Mouse (Mus musculus): Measurements from ENCODE around the gene Bax. TPM values are rescaled to one million over a fixed set of nuclear protein-coding genes. Genes with fewer than 3 reads are reported as not detected.
A peak's percentile ranks its signal among the peaks of the same experiment; 100 is the strongest.

The Bax gene
- total RNA-seq (2014; rRNA removed) (117 and 131 TPM in 2 replicates), polyA plus RNA-seq (2015; fragmentation: Nextera tagmentation; extraction: Ambion mirVana) (253 and 264 TPM in 2 replicates)

- ATAC-seq (peak; percentile 86), DNase-seq (ENCODE audit: low spot score) (peak; percentile 99)
- Histone ChIP-seq H3K4me2 (ENCODE audit: low read depth, low read length) (peak within 1 kb of the TSS; percentile 93), H3K9me3 (ENCODE audit: low read length) (no peaks in the 10 kb centered on the region), H3K36me3 (ENCODE audit: insufficient read depth, low read length) (peaks cover 13% of the 10 kb centered on the region), H3K4me1 (ENCODE audit: insufficient read depth, low read length) (peaks cover 8% of the 10 kb centered on the region), H3K9ac (replicated peaks; ENCODE audit: low read length) (peak within 1 kb of the TSS; percentile 81), H3K27ac (peak within 1 kb of the TSS; percentile 76), H3K4me3 (ENCODE audit: low read length) (peak within 1 kb of the TSS; percentile 69), H3K27me3 (ENCODE audit: insufficient read depth, low read length) (no peaks in the 10 kb centered on the region)
- peak; percentile 36; the same call in 1 of the 2 replicates for TF ChIP-seq CTCF (IDR thresholded peaks at IDR 0.05; ENCODE audit: low read depth)
- WGBS: under 1% methylated on average over 54 of the region's 58 CpGs
These were observed at the start of gene Bax for GRCm38 (mm10) chr7:45466283-45467089. Gene Bax, minus strand, starts transcription at chr7:45466898.

- TF ChIP-seq CTCF (IDR thresholded peaks at IDR 0.05; ENCODE audit: low read depth): no peak
- WGBS: 28% methylated on average over 16 of the region's 16 CpGs
These were observed 48.7 kb upstream of the Bax start for GRCm38 (mm10) chr7:45515436-45515835.

GRCm38 (mm10) chr7:45514411-45514810 lies 47.7 kb upstream of the Bax start:
- Histone ChIP-seq H3K9me3 (ENCODE audit: low read length) (no peaks in the 10 kb centered on the region), H3K4me1 (ENCODE audit: insufficient read depth, low read length) (peaks cover 2% of the 10 kb centered on the region; the same call in 1 of the 2 replicates), H3K4me3 (ENCODE audit: low read length) (no peak overlapping the region), H3K9ac (replicated peaks; ENCODE audit: low read length) (no peak overlapping the region), H3K36me3 (ENCODE audit: insufficient read depth, low read length) (no peaks in the 10 kb centered on the region), H3K4me2 (ENCODE audit: low read depth, low read length) (no peak overlapping the region), H3K27ac (no peak overlapping the region), H3K27me3 (ENCODE audit: insufficient read depth, low read length) (no peaks in the 10 kb centered on the region)
- ATAC-seq: no peak
- 91% methylated on average over 7 of the region's 7 CpGs for WGBS
- no peak for TF ChIP-seq CTCF (IDR thresholded peaks at IDR 0.05; ENCODE audit: low read depth)
- no peak for DNase-seq (ENCODE audit: low spot score)

More at GRCm38 (mm10) chr7:45515436-45515835, 48.7 kb upstream of the Bax start:
- Histone ChIP-seq H3K36me3 (ENCODE audit: insufficient read depth, low read length) (no peaks in the 10 kb centered on the region), H3K9me3 (ENCODE audit: low read length) (no peaks in the 10 kb centered on the region), H3K4me1 (ENCODE audit: insufficient read depth, low read length) (no peaks in the 10 kb centered on the region), H3K27me3 (ENCODE audit: insufficient read depth, low read length) (no peaks in the 10 kb centered on the region), H3K27ac (no peak overlapping the region), H3K9ac (replicated peaks; ENCODE audit: low read length) (no peak overlapping the region), H3K4me2 (ENCODE audit: low read depth, low read length) (no peak overlapping the region), H3K4me3 (ENCODE audit: low read length) (no peak overlapping the region)
- no peak for DNase-seq (ENCODE audit: low spot score)
- ATAC-seq: peak; percentile 30; the same call in 1 of the 2 replicates

GRCm38 (mm10) chr7:45509912-45510787 lies 43.5 kb upstream of the Bax start, which contains the start of gene Nucb1:
Gene Nucb1, minus strand, starts transcription at chr7:45510406.
- no peak for TF ChIP-seq CTCF (IDR thresholded peaks at IDR 0.05; ENCODE audit: low read depth)
- Histone ChIP-seq H3K36me3 (ENCODE audit: insufficient read depth, low read length) (peaks cover 3% of the 10 kb centered on the region; the same call in 1 of the 2 replicates), H3K4me2 (ENCODE audit: low read depth, low read length) (peak within 1 kb of the TSS; percentile 76), H3K9me3 (ENCODE audit: low read length) (no peaks in the 10 kb centered on the region), H3K4me3 (ENCODE audit: low read length) (peak within 1 kb of the TSS; percentile 81), H3K9ac (replicated peaks; ENCODE audit: low read length) (peak within 1 kb of the TSS; percentile 87), H3K27me3 (ENCODE audit: insufficient read depth, low read length) (no peaks in the 10 kb centered on the region), H3K4me1 (ENCODE audit: insufficient read depth, low read length) (peaks cover 12% of the 10 kb centered on the region; the same call in 1 of the 2 replicates), H3K27ac (peak within 1 kb of the TSS; percentile 85)
- WGBS: under 1% methylated on average over 44 of the region's 44 CpGs
- peak; percentile 93 for ATAC-seq
- DNase-seq (ENCODE audit: low spot score): peak; percentile 96

- peak overlapping the region; percentile 81 for H3K4me3 ChIP-seq (ENCODE audit: low read length)
- no peaks in the 10 kb centered on the region for H3K27me3 ChIP-seq (ENCODE audit: insufficient read depth, low read length)
- ATAC-seq (peak; percentile 4; the same call in 1 of the 2 replicates), DNase-seq (ENCODE audit: low spot score) (no peak)
- peak overlapping the region; percentile 87 for H3K9ac ChIP-seq (replicated peaks; ENCODE audit: low read length)
- H3K4me1 ChIP-seq (ENCODE audit: insufficient read depth, low read length): peaks cover 12% of the 10 kb centered on the region; the same call in 1 of the 2 replicates
- peaks cover 3% of the 10 kb centered on the region; the same call in 1 of the 2 replicates for H3K36me3 ChIP-seq (ENCODE audit: insufficient read depth, low read length)
- WGBS: 34% methylated on average over 19 of the region's 19 CpGs
- no peak for TF ChIP-seq CTCF (IDR thresholded peaks at IDR 0.05; ENCODE audit: low read depth)
- peak overlapping the region; percentile 76 for H3K4me2 ChIP-seq (ENCODE audit: low read depth, low read length)
- H3K9me3 ChIP-seq (ENCODE audit: low read length): no peaks in the 10 kb centered on the region
- peak overlapping the region; percentile 85; the same call in 1 of the 2 replicates for H3K27ac ChIP-seq
These were observed 42.6 kb upstream of the Bax start for GRCm38 (mm10) chr7:45509181-45509882.

- TF ChIP-seq CTCF (IDR thresholded peaks at IDR 0.05; ENCODE audit: low read depth): no peak
- 81% methylated on average over 6 of the region's 6 CpGs for WGBS
- H3K9ac ChIP-seq (replicated peaks; ENCODE audit: low read length): peak overlapping the region; percentile 87
- ATAC-seq: no peak
- peak overlapping the region; percentile 76 for H3K4me2 ChIP-seq (ENCODE audit: low read depth, low read length)
- H3K4me1 ChIP-seq (ENCODE audit: insufficient read depth, low read length): peaks cover 12% of the 10 kb centered on the region; the same call in 1 of the 2 replicates
- H3K9me3 ChIP-seq (ENCODE audit: low read length): no peaks in the 10 kb centered on the region
- H3K36me3 ChIP-seq (ENCODE audit: insufficient read depth, low read length): peaks cover 3% of the 10 kb centered on the region; the same call in 1 of the 2 replicates
- H3K27me3 ChIP-seq (ENCODE audit: insufficient read depth, low read length): no peaks in the 10 kb centered on the region
- H3K27ac ChIP-seq: no peak overlapping the region
- H3K4me3 ChIP-seq (ENCODE audit: low read length): no peak overlapping the region
- DNase-seq (ENCODE audit: low spot score): no peak
These were observed 41.9 kb upstream of the Bax start for GRCm38 (mm10) chr7:45508561-45508960.
